8 mouse cellular contexts compared by ENCODE assay signal in the genomic region with DNA sequence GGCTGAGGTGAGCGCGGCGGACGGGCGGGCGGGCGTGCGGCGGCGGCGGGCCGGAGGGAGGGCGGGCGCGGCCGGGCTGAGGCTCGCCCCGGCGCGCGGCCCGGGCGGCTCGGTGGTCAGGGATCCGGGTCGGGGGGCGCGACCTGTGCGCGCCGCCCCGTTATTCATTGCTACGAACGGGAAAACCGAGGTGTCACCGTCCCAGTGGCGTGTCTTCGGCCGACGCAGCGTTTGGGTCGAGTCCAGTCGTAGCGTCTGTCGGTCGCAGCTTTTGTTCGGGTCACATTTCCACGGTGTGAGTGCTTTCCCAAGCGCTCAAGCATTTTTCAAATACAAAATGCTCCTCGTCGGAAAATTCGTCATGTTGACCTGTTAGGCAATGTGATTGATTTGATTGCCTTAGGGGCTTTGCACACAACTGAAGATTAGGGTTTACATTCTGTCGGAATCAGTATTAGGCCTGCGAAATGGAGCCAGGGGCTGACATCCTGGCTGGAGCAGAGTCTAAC. TPM values are rescaled to one million over a fixed set of nuclear protein-coding genes. Genes with fewer than 3 reads are reported as not detected.
DNase-seq lines count a peak whose midpoint lies in the region; ATAC-seq and TF ChIP-seq lines count a peak whose summit lies in the region.

No protein-coding gene starts in this region.

- H3K9me3 ChIP-seq in forebrain, embryonic 11.5 days (ENCODE audit: control insufficient read depth, low read length) = no peaks in the 10 kb centered on the region
- no peaks in the 10 kb centered on the region for H3K9me3 ChIP-seq in hindbrain, embryonic 12.5 days (replicated peaks)
- no peaks in the 10 kb centered on the region for H3K9me3 ChIP-seq in limb, embryonic 10.5 days (replicated peaks)
- H3K9me3 ChIP-seq in midbrain, embryonic 10.5 days (replicated peaks) = no peaks in the 10 kb centered on the region

- TF ChIP-seq POLR2A in thymus, adult 2 months (IDR thresholded peaks at IDR 0.05; ENCODE audit: control insufficient read depth, extremely low read depth, insufficient read depth, low read length, poor library complexity) = no peak; the same call in 1 of the 2 replicates

- TF ChIP-seq CTCF in thymus, adult 2 months (IDR thresholded peaks at IDR 0.05; ENCODE audit: borderline replicate concordance, control insufficient read depth, extremely low read depth, insufficient read depth, low read length, poor library complexity) = no peak

- H3K4me1 ChIP-seq in thymus, adult 2 months (replicated peaks; ENCODE audit: control insufficient read depth, insufficient read depth, low read length) = peaks cover 7% of the 10 kb centered on the region
- peaks cover 3% of the 10 kb centered on the region; the same call in 1 of the 2 replicates for H3K4me1 ChIP-seq in forebrain, embryonic 11.5 days (replicated peaks; ENCODE audit: control insufficient read depth, insufficient read depth, low read length)
- H3K4me1 ChIP-seq in hindbrain, embryonic 12.5 days = peaks cover 19% of the 10 kb centered on the region
- peaks cover 26% of the 10 kb centered on the region for H3K4me1 ChIP-seq in limb, embryonic 10.5 days
- peaks cover 33% of the 10 kb centered on the region for H3K4me1 ChIP-seq in midbrain, embryonic 10.5 days

- no peak for DNase-seq in thymus, adult 2 months
- DNase-seq in thymus, postnatal 14 days = no peak
- DNase-seq in brain, adult 2 months (ENCODE audit: low read depth, low spot score) = peak; percentile 60
- DNase-seq in forebrain, embryonic 11.5 days (ENCODE audit: low spot score) = no peak
- DNase-seq in limb, embryonic 10.5 days (ENCODE audit: low spot score) = no peak
- no peak for DNase-seq in midbrain, embryonic 10.5 days (ENCODE audit: low spot score)
- no peak for DNase-seq in retina, postnatal 1 day

- H3K9ac ChIP-seq in forebrain, embryonic 11.5 days (ENCODE audit: low read length) = peak overlapping the region; percentile 82
- peak overlapping the region; percentile 78 for H3K9ac ChIP-seq in hindbrain, embryonic 12.5 days

- H3K4me3 ChIP-seq in thymus, adult 2 months (ENCODE audit: control insufficient read depth, insufficient read depth, low read length) = peak overlapping the region; percentile 63
- peak overlapping the region; percentile 90 for H3K4me3 ChIP-seq in forebrain, embryonic 11.5 days (ENCODE audit: low read depth, low read length)
- H3K4me3 ChIP-seq in hindbrain, embryonic 12.5 days = peak overlapping the region; percentile 76
- H3K4me3 ChIP-seq in limb, embryonic 10.5 days = peak overlapping the region; percentile 81
- peak overlapping the region; percentile 76 for H3K4me3 ChIP-seq in midbrain, embryonic 10.5 days

- WGBS in thymus, adult 2 months = 2% methylated on average over 52 of the region's 54 CpGs
- WGBS in forebrain, embryonic 11.5 days = under 1% methylated on average over 48 of the region's 54 CpGs
- WGBS in hindbrain, embryonic 12.5 days = under 1% methylated on average over 32 of the region's 54 CpGs
- under 1% methylated on average over 51 of the region's 54 CpGs for WGBS in limb, embryonic 10.5 days
- WGBS in midbrain, embryonic 10.5 days = under 1% methylated on average over 54 of the region's 54 CpGs

- peak; percentile 76 for ATAC-seq in forebrain, embryonic 11.5 days (replicated peaks; ENCODE audit: low FRiP score)
- ATAC-seq in hindbrain, embryonic 12.5 days (ENCODE audit: low FRiP score) = peak; percentile 70

- no peaks in the 10 kb centered on the region for H3K36me3 ChIP-seq in thymus, adult 2 months (ENCODE audit: control insufficient read depth, insufficient read depth, low read length)
- no peaks in the 10 kb centered on the region for H3K36me3 ChIP-seq in forebrain, embryonic 11.5 days (ENCODE audit: control insufficient read depth, insufficient read depth, low read length)
- no peaks in the 10 kb centered on the region for H3K36me3 ChIP-seq in hindbrain, embryonic 12.5 days
- H3K36me3 ChIP-seq in limb, embryonic 10.5 days = peaks cover 8% of the 10 kb centered on the region; the same call in 1 of the 2 replicates
- H3K36me3 ChIP-seq in midbrain, embryonic 10.5 days = peaks cover 9% of the 10 kb centered on the region; the same call in 1 of the 2 replicates

- no peaks in the 10 kb centered on the region for H3K27me3 ChIP-seq in thymus, adult 2 months (ENCODE audit: control insufficient read depth, insufficient read depth, low read length)
- no peaks in the 10 kb centered on the region for H3K27me3 ChIP-seq in forebrain, embryonic 11.5 days (ENCODE audit: control insufficient read depth, insufficient read depth, low read length)
- H3K27me3 ChIP-seq in hindbrain, embryonic 12.5 days = no peaks in the 10 kb centered on the region
- H3K27me3 ChIP-seq in limb, embryonic 10.5 days (ENCODE audit: low read depth, poor library complexity, severe bottlenecking) = no peaks in the 10 kb centered on the region
- no peaks in the 10 kb centered on the region for H3K27me3 ChIP-seq in midbrain, embryonic 10.5 days (ENCODE audit: low read depth, poor library complexity, severe bottlenecking)

- peak overlapping the region; percentile 66 for H3K4me2 ChIP-seq in forebrain, embryonic 11.5 days (ENCODE audit: low read depth, low read length, severe bottlenecking)
- peak overlapping the region; percentile 59 for H3K4me2 ChIP-seq in hindbrain, embryonic 12.5 days (replicated peaks)

- H3K27ac ChIP-seq in thymus, adult 2 months (ENCODE audit: control insufficient read depth, insufficient read depth, low read length) = no peak overlapping the region
- no peak overlapping the region for H3K27ac ChIP-seq in forebrain, embryonic 11.5 days (ENCODE audit: low read depth, low read length)
- peak overlapping the region; percentile 72 for H3K27ac ChIP-seq in hindbrain, embryonic 12.5 days
- H3K27ac ChIP-seq in limb, embryonic 10.5 days = peak overlapping the region; percentile 92
- peak overlapping the region; percentile 89 for H3K27ac ChIP-seq in midbrain, embryonic 10.5 days (replicated peaks)

RNA-seq across cellular contexts. Expression of gene Usp33, which starts 0.4 kb away (rescaled TPM):
- 16.8 and 20.7 TPM in 2 replicates for polyA plus RNA-seq in thymus, adult 2 months (2012; rRNA removed)
- polyA plus RNA-seq in forebrain, embryonic 11.5 days (2014; fragmentation: Nextera tagmentation; extraction: Ambion mirVana) = 60.8 and 62.6 TPM in 2 replicates
- polyA plus RNA-seq in hindbrain, embryonic 12.5 days (2016; fragmentation: Nextera tagmentation; extraction: Ambion mirVana) = 78.7 and 87.7 TPM in 2 replicates
- 46.4 and 52.0 TPM in 2 replicates for polyA plus RNA-seq in limb, embryonic 10.5 days (2016; fragmentation: Nextera tagmentation; extraction: Ambion mirVana)
- polyA plus RNA-seq in midbrain, embryonic 10.5 days (2016; fragmentation: Nextera tagmentation; extraction: Ambion mirVana) = 47.2 and 58.8 TPM in 2 replicates

RNA-seq across cellular contexts. Expression of gene Miga1, which starts 6.5 kb away (rescaled TPM):
- 15.2 and 15.4 TPM in 2 replicates for polyA plus RNA-seq in thymus, adult 2 months (2012; rRNA removed)
- 24.6 and 26.3 TPM in 2 replicates for polyA plus RNA-seq in forebrain, embryonic 11.5 days (2014; fragmentation: Nextera tagmentation; extraction: Ambion mirVana)
- 24.0 and 28.0 TPM in 2 replicates for polyA plus RNA-seq in hindbrain, embryonic 12.5 days (2016; fragmentation: Nextera tagmentation; extraction: Ambion mirVana)
- polyA plus RNA-seq in limb, embryonic 10.5 days (2016; fragmentation: Nextera tagmentation; extraction: Ambion mirVana) = 16.8 and 21.5 TPM in 2 replicates
- polyA plus RNA-seq in midbrain, embryonic 10.5 days (2016; fragmentation: Nextera tagmentation; extraction: Ambion mirVana) = 17.1 and 18.2 TPM in 2 replicates

RNA-seq across cellular contexts. Expression of gene Zzz3, which starts 48.6 kb away (rescaled TPM):
- polyA plus RNA-seq in thymus, adult 2 months (2012; rRNA removed) = 29.1 and 35.7 TPM in 2 replicates
- polyA plus RNA-seq in forebrain, embryonic 11.5 days (2014; fragmentation: Nextera tagmentation; extraction: Ambion mirVana) = 61.4 and 64.8 TPM in 2 replicates
- 47.3 and 51.6 TPM in 2 replicates for polyA plus RNA-seq in hindbrain, embryonic 12.5 days (2016; fragmentation: Nextera tagmentation; extraction: Ambion mirVana)
- 57.8 and 60.1 TPM in 2 replicates for polyA plus RNA-seq in limb, embryonic 10.5 days (2016; fragmentation: Nextera tagmentation; extraction: Ambion mirVana)
- 53.3 and 54.6 TPM in 2 replicates for polyA plus RNA-seq in midbrain, embryonic 10.5 days (2016; fragmentation: Nextera tagmentation; extraction: Ambion mirVana)

Comparison
In these comparisons a context has a peak if more than half of its experiments do, and no peak if none do; other contexts are left out.
1. H3K27ac ChIP-seq: peak in hindbrain, embryonic 12.5 days (single experiment), limb, embryonic 10.5 days (single experiment) and midbrain, embryonic 10.5 days (single experiment); none in thymus, adult 2 months (single experiment) and forebrain, embryonic 11.5 days (single experiment).
2. Peak in every context shown above with its lines, with median percentiles within 50 percentile points of each other: H3K4me3 ChIP-seq.